Mouse (Mus musculus): ENCODE measurements around the gene Ppp1r8.

The Ppp1r8 gene

GRCm38 (mm10) chr4:132842970-132843704 lies at the start of gene Ppp1r8:
Ppp1r8 (minus strand) TSS chr4:132843169.
- peak; percentile 98 for DNase-seq (ENCODE audit: extremely low spot score, low read depth, low spot score)

DNA sequence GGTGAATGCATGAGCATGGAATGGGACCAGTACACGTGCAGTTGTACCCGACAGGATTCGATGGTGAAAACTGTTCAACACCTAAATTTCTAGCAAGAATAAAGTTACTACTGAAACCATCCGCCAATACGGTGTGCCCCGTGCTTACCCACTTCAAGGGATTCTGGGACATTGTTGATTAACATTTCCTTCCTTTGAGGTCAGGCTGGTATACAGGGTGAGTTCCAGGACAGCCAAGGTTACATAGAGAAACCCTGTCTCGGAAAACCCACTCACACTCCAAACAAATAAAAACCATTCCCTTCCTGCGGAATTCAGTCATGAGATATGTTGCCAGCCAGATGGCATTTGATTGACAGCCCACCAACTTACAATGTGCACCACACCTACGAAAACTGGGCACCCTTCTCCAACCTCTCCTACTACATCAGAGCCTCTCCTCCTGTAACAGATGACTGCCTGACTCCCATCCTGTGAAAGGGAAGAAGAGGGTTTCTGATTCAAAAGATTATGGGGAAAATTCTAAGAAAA lies 41.9 kb upstream of the Ppp1r8 start:
- DNase-seq (ENCODE audit: extremely low spot score, low read depth, low spot score): peak; percentile 3

- DNase-seq (ENCODE audit: extremely low spot score, low read depth, low spot score): peak; percentile 69
These were observed 41.3 kb upstream of the Ppp1r8 start, which contains the start of gene Stx12 for GRCm38 (mm10) chr4:132884064-132884843. Stx12 (minus strand) TSS chr4:132884509.

DNA sequence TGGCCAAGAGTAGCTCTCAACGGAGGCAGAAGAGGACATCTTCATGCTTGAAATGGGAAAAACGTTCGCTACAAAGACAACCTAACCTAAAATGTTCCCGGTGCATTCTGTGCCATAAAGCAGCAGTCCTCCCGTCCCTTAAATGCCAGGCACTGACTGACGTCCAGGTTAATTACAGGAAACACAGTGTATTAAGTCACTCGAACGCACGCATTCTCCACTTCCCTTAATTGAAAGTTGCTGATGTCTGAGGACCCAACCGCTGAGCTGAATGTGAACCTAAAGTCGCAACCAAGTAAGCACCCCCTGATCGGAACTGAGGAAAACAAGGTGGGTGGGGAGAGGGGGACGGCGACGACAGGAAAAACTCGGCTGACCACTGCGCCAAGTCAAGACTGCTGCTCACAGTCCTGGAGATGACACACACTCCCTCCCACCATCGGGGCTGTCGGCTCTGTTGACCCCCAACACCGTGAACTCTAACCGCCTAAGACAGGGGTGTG lies 40.6 kb upstream of the Ppp1r8 start:
- peak; percentile 10 for DNase-seq (ENCODE audit: extremely low spot score, low read depth, low spot score)

DNA sequence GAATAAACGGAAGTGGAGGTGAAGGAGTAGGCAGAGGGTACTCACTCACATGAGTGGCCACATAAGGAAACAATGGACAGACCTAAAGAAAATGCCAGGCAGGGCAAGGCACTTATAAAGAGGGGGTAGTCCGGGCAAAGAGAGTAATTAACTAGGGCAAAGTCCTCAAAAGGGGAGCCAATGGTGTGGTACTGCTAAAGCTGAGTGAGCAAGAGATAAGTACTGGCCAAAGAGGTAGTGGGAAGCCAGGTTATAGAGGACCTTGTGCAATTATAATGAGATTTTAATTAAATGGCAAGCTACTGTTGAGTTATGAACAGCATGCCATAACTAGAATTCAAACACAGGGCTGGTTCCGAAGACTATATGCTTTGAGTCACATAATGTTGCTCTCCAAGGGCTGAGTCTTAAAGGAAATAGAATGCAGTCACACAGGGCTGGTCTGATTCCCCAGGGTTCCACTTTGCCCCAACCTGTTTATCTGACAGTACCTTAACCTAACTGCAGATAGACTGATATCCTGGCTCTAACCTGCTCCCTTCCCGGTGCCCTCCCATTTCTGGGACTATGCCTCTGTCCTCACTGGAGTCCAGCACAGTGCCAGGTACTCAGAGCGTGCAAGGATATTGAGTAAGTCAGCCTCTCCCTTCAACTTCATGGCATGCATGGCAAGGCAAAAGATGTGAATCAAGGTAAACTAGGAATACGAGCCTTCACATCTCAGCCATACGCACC lies 31.6 kb upstream of the Ppp1r8 start:
- DNase-seq (ENCODE audit: extremely low spot score, low read depth, low spot score): no peak

GRCm38 (mm10) chr4:132873481-132874362 lies 30.8 kb upstream of the Ppp1r8 start:
- no peak for DNase-seq (ENCODE audit: extremely low spot score, low read depth, low spot score)

DNA sequence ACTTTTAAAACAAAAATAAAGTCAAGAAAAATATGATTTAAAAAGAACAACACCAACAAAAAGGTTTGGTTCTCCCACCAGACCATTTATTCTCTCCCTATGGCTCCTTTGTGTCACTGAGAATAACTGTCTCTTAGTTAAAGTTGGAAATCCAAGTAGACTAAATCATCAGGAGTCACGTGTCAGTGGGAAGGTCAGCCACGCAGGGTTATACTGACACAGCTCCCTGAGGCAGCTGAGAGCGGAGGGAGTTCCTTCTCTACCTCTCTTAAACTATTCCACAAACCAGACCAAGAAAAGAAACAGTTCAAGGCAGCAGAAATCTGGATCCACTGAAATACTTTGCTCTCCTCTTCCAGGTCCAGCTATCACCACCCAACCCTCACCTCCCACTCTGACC lies 28.1 kb upstream of the Ppp1r8 start:
- DNase-seq (ENCODE audit: extremely low spot score, low read depth, low spot score): no peak

- DNase-seq (ENCODE audit: extremely low spot score, low read depth, low spot score): no peak
These were observed 21.9 kb upstream of the Ppp1r8 start for GRCm38 (mm10) chr4:132864856-132865255.

DNA sequence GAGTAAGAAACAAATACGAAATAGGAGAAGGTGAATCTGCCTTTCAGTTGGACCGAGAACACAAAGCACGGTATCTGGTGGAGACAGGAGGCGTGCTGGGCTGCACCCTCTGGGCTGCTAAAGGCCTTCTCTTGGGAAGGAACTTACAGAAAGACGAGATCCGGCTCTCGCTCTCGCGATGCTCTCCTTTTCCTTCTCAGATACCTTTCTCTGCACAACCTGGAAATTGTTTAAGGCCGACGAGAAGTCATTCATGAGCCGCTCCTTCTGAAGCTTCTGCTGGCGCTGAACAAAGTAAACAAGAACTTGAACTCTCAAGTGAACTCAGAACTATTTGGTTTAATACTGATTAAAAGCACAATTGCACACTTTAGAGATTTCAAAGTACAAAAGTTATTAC lies 20.0 kb upstream of the Ppp1r8 start:
- DNase-seq (ENCODE audit: extremely low spot score, low read depth, low spot score): no peak

DNA sequence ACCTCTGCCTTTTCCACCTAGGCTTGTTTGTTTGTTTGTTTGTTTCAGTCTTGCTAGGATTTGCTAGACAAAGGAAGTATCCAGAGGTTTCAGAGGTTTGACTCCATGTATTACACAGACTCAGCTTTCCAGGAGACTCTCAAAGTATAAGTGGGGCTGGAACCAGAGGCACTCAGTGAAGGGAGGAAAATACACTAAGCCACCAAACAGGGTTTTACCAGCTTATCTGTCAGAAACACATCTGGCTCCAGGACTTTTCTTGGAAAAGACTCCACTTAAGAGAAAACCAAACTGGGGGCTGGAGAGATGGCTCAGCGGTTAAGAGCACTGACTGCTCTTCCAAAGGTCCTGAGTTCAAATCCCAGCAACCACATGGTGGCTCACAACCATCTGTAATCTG lies 17.9 kb upstream of the Ppp1r8 start:
- no peak for DNase-seq (ENCODE audit: extremely low spot score, low read depth, low spot score)

- DNase-seq (ENCODE audit: extremely low spot score, low read depth, low spot score): no peak
These were observed 719 bp upstream of the Ppp1r8 start for GRCm38 (mm10) chr4:132843705-132844071.

- no peak for DNase-seq (ENCODE audit: extremely low spot score, low read depth, low spot score)
These were observed 575 bp downstream of the Ppp1r8 start for GRCm38 (mm10) chr4:132842281-132842906.

- no peak for DNase-seq (ENCODE audit: extremely low spot score, low read depth, low spot score)
These were observed 1.5 kb downstream of the Ppp1r8 start for GRCm38 (mm10) chr4:132841493-132841892.

DNA sequence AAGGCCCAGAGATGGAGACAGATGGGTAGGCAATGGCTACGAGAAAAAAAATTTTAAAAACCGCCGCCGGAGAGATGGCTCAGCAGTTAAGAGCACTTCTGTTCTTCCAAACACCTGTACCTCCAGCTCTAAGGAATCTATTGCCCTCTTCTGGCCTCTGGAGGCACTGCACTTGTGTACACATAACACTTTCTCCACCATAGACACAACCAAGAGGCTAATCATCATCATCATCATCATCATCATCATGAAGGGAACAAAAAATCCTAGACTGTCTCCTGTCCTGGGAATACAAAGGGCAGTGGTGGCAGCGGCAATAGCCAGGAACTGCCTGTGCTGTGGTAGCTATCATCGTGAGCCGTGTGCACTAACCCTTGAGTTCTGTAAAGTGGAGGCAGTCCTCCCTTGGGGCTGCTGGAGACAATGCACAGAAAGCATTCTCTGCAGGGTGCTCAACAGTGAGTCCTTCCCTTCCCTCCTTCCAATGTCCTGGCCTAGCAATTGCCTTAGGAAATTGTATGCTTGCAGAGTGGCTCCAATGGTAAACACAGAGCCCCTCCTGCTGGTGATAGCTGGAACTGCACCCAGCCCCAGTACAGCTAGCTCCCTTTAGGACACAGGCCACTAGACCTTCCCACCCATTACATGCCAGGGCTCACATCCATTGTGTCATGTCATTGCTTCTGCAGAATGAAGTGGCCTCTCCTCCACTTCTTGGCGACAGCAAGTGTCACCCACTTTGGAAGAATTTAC lies 19.2 kb downstream of the Ppp1r8 start:
- no peak for DNase-seq (ENCODE audit: extremely low spot score, low read depth, low spot score)

- DNase-seq (ENCODE audit: extremely low spot score, low read depth, low spot score): no peak
These were observed 24.5 kb downstream of the Ppp1r8 start for GRCm38 (mm10) chr4:132818442-132818841.

GRCm38 (mm10) chr4:132816855-132817254 lies 26.1 kb downstream of the Ppp1r8 start:
- no peak for DNase-seq (ENCODE audit: extremely low spot score, low read depth, low spot score)

DNA sequence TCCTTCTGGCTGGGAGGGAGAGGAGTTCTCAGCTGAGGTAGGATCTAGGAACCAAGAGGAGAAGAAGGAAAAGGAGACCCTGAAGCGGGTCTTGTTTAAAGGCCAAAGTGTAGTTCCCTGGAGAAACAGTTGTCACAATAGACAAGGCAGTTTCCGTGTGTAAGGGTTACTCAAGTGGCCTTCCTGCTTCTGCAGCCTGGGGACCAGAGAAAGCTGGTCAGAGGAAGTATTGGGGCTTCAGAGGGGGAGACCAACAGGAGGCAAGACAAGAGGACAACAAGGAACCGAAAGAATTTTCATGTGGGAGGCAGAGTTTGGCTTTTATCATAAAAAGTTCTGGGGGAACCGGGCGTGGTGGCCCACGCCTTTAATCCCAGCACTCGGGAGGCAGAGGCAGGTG lies 26.6 kb downstream of the Ppp1r8 start:
- no peak for DNase-seq (ENCODE audit: extremely low spot score, low read depth, low spot score)

DNA sequence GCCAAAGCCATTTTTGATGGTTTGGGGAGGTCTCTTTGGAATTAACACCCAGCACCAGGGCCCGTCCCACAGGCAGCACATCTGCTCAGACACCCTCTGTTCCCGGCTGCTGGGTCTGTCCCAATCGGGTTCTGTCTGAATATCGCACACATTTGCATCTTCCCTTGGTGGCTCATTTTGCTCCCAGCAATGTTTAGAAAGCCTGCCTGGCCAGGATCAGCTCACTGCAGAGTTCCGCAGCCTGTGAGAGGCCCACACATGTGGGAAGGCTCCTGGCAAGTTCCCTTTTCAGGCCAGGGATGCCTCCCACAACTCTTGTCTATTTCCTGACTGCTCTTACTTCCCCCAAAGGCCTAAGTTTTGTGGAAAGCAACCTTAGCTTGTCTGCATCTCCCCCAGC lies 33.3 kb downstream of the Ppp1r8 start:
- DNase-seq (ENCODE audit: extremely low spot score, low read depth, low spot score): no peak
